ENCODE assay signal across 7 mouse cellular contexts in the genomic region with DNA sequence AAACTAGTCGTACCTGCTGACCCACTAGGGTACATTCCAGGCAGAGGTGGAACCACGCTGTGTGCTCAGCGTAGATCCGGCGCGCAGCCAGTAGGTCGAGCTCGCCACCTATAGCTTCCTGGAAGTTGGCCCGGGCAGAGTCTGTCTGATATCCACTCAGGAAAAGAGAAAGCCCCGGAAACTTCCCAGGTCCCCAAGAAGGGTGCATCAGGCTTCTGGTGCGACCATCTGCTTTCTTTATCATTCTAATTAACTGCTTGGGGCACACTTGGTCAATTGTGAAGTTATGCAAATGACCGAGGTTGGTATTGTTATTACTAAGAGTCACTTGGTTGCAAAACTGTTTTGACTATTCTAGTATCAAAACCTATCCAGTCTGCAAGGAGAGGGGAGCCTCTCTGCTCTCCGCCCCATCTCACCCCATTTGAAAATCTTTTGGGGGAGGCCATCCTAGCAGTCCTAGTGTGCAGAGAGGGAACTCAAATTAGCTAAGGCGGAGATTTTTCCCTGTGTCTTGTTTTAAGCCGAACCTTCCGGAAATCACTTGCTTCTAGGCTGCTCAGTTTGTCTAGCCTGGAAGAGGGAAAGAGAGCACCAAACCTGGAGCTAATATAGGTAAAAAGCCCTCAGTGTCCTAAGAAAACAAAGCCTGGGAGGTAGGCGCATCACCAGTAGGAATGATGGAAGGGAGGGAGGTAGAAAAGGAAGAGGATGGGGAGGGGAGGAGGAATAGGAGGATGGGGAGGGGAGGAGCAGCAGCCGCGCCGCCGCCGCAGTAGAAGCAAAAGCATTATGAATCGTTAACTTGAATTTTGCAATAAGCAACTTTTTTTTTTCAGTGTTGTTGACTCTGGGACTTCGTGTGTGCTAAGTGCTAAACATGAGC. TPM values are rescaled to one million over a fixed set of nuclear protein-coding genes. Genes with fewer than 3 reads are reported as not detected.
DNase-seq lines count a peak whose midpoint lies in the region; ATAC-seq lines count a peak whose summit lies in the region.

No protein-coding gene starts in this region.

- H3K36me3 ChIP-seq in liver, embryonic 11.5 days (ENCODE audit: control insufficient read depth, insufficient read depth, low read length), result no peaks in the 10 kb centered on the region
- no peaks in the 10 kb centered on the region for H3K36me3 ChIP-seq in midbrain, embryonic 16.5 days (ENCODE audit: control insufficient read depth, insufficient read depth, low read length)

- no peaks in the 10 kb centered on the region for H3K9me3 ChIP-seq in liver, embryonic 11.5 days (ENCODE audit: control insufficient read depth, low read length)
- no peaks in the 10 kb centered on the region for H3K9me3 ChIP-seq in midbrain, embryonic 16.5 days (replicated peaks; ENCODE audit: control insufficient read depth, low read length, poor library complexity, severe bottlenecking)

- H3K4me1 ChIP-seq in liver, embryonic 11.5 days (replicated peaks; ENCODE audit: control insufficient read depth, insufficient read depth, low read length), result no peaks in the 10 kb centered on the region
- peaks cover 2% of the 10 kb centered on the region; the same call in 1 of the 2 replicates for H3K4me1 ChIP-seq in midbrain, embryonic 16.5 days (ENCODE audit: control insufficient read depth, insufficient read depth, low read length)

- DNase-seq in urinary bladder, postnatal 25 days (ENCODE audit: low spot score), result peak; percentile 29
- DNase-seq in urinary bladder, postnatal 4 days (ENCODE audit: low spot score in 2 of 2), result no peak
- peak; percentile 80 to 91 for DNase-seq in cerebellum, postnatal 14 days
- peak; percentile 28 for DNase-seq in heart, postnatal 10 days
- DNase-seq in liver, embryonic 11.5 days (ENCODE audit: low spot score), result no peak
- no peak for DNase-seq in frontal cortex, postnatal 14 days (ENCODE audit: low spot score in 2 of 2)

- peak overlapping the region; percentile 67 for H3K4me2 ChIP-seq in liver, embryonic 11.5 days
- peak overlapping the region; percentile 64 for H3K4me2 ChIP-seq in midbrain, embryonic 16.5 days (ENCODE audit: low read length)

- H3K27me3 ChIP-seq in liver, embryonic 11.5 days (replicated peaks; ENCODE audit: control insufficient read depth, insufficient read depth, low read length), result no peaks in the 10 kb centered on the region
- H3K27me3 ChIP-seq in midbrain, embryonic 16.5 days (ENCODE audit: control insufficient read depth, insufficient read depth, low read depth, low read length), result no peaks in the 10 kb centered on the region

- 3% methylated on average over 24 of the region's 24 CpGs for WGBS in liver, embryonic 11.5 days
- 2% methylated on average over 24 of the region's 24 CpGs for WGBS in midbrain, embryonic 16.5 days

- no peak overlapping the region for H3K9ac ChIP-seq in liver, embryonic 11.5 days (ENCODE audit: low read depth, low read length)
- peak overlapping the region; percentile 49 for H3K9ac ChIP-seq in midbrain, embryonic 16.5 days (ENCODE audit: low read depth, low read length)

- intact Hi-C loops in heart, postnatal 10 days (cut with DNase I), result no loop called here

- H3K27ac ChIP-seq in liver, embryonic 11.5 days (ENCODE audit: low read depth, low read length), result no peak overlapping the region
- 0 out of 2 replicates have a peak overlapping the region, but pooled peaks have one; percentile 2 for H3K27ac ChIP-seq in midbrain, embryonic 16.5 days (ENCODE audit: low read length)

- H3K4me3 ChIP-seq in liver, embryonic 11.5 days (ENCODE audit: low read depth, low read length), result peak overlapping the region; percentile 15
- peak overlapping the region; percentile 29 for H3K4me3 ChIP-seq in midbrain, embryonic 16.5 days (ENCODE audit: low read depth, low read length)

- no peak for ATAC-seq in liver, embryonic 11.5 days (replicated peaks; ENCODE audit: low FRiP score)
- no peak for ATAC-seq in midbrain, embryonic 16.5 days

RNA-seq across cellular contexts. Expression of gene Spns3, which starts 26.4 kb away (rescaled TPM):
- under 1 TPM in 1 of 2 experiments, not detected in 1; 0.07 TPM for total RNA-seq in heart, postnatal 10 days (2021)
- 1.9 and 2.0 TPM in 2 replicates for polyA plus RNA-seq in liver, embryonic 11.5 days (2014; fragmentation: Nextera tagmentation; extraction: Ambion mirVana)
- polyA plus RNA-seq in midbrain, embryonic 16.5 days (2015; fragmentation: Nextera tagmentation; extraction: Ambion mirVana), result 0.17 TPM in 1 of 2 replicates, not detected in the other

RNA-seq across cellular contexts. Expression of gene Ube2g1, which starts 30.4 kb away (rescaled TPM):
- 10 to 100 TPM; 63.8 to 71.0 TPM for total RNA-seq in heart, postnatal 10 days (2021)
- polyA plus RNA-seq in liver, embryonic 11.5 days (2014; fragmentation: Nextera tagmentation; extraction: Ambion mirVana), result 61.9 and 66.2 TPM in 2 replicates
- 78.6 and 91.2 TPM in 2 replicates for polyA plus RNA-seq in midbrain, embryonic 16.5 days (2015; fragmentation: Nextera tagmentation; extraction: Ambion mirVana)

Comparison
In these comparisons a context has a peak if more than half of its experiments do, and no peak if none do; other contexts are left out.
1. DNase-seq: peak in urinary bladder, postnatal 25 days (single experiment), cerebellum, postnatal 14 days (2 of 2) and heart, postnatal 10 days (2 of 2); none in urinary bladder, postnatal 4 days (0 of 2), liver, embryonic 11.5 days (single experiment) and frontal cortex, postnatal 14 days (0 of 2).